Mouse (Mus musculus) layer of hippocampus, postnatal 36 days (tissue): ENCODE measurements around the gene Hcfc1r1. TPM values are rescaled to one million over a fixed set of nuclear protein-coding genes. Genes with fewer than 3 reads are reported as not detected.

ENCODE experiments used
- DNase-seq, 2 experiments: peaks; one replicate each; pipeline ENCODE4 v3.0.0; 2022
- total RNA-seq, 2 experiments: library from RNA; stranded (reverse); gene quantifications; 2 replicates each; pipeline ENCODE4 v1.2.3; 2021

Gene Hcfc1r1
- total RNA-seq, 2 experiments from 2014 or later, result 122 to 124 TPM

GRCm38 (mm10) chr17:23722376-23723125 is 49.2 kb downstream of the Hcfc1r1 start, which contains the start of gene 1520401A03Rik:
Gene 1520401A03Rik, minus strand, starts transcription at chr17:23722783.
- no peak for DNase-seq

Other genes with a start within 250 kb of the Hcfc1r1 start
- gene Vmn2r117, start 193.9 kb upstream of the Hcfc1r1 start, total RNA-seq, result not detected
- gene Zfp213, start 109.4 kb upstream of the Hcfc1r1 start, total RNA-seq, result 1 to 10 TPM; 5.6 to 7.4 TPM
- 10 to 100 TPM; 25.0 to 32.3 TPM for gene Zfp13, start 74.1 kb upstream of the Hcfc1r1 start, total RNA-seq
- not detected for gene Zscan10, start 72.7 kb upstream of the Hcfc1r1 start, total RNA-seq
- gene Mmp25, start 28.3 kb upstream of the Hcfc1r1 start, total RNA-seq, result under 1 TPM; 0.10 to 0.30 TPM
- not detected for gene Bicdl2, start 13.1 kb upstream of the Hcfc1r1 start, total RNA-seq
- gene Thoc6, start 286 bp downstream of the Hcfc1r1 start, total RNA-seq, result 1 to 10 TPM; 7.2 to 9.7 TPM
- 1 to 10 TPM; 4.8 to 6.3 TPM for gene Tnfrsf12a, start 3.9 kb downstream of the Hcfc1r1 start, total RNA-seq
- not detected for gene Cldn6, start 5.7 kb downstream of the Hcfc1r1 start, total RNA-seq
- gene Cldn9, start 10.4 kb downstream of the Hcfc1r1 start, total RNA-seq, result under 1 TPM; 0.22 to 0.35 TPM
- not detected for gene 1520401A03Rik, start 49.2 kb downstream of the Hcfc1r1 start, total RNA-seq
- 1 to 10 TPM; 1.7 to 3.0 TPM for gene Pkmyt1, start 52.7 kb downstream of the Hcfc1r1 start, total RNA-seq
- 10 to 100 TPM; 50.8 to 55.4 TPM for gene Paqr4, start 67.3 kb downstream of the Hcfc1r1 start, total RNA-seq
- gene Kremen2, start 72.2 kb downstream of the Hcfc1r1 start, total RNA-seq, result under 1 TPM; 0.35 to 0.42 TPM
- 100 to 1,000 TPM; 297 to 300 TPM for gene Flywch1, start 98.0 kb downstream of the Hcfc1r1 start, total RNA-seq
- 10 to 100 TPM in 1 of 2 experiments, 1 to 10 TPM in 1; 9.9 to 11.7 TPM for gene Flywch2, start 112.5 kb downstream of the Hcfc1r1 start, total RNA-seq
- 100 to 1,000 TPM; 563 to 606 TPM for gene Srrm2, start 116.9 kb downstream of the Hcfc1r1 start, total RNA-seq
- 100 to 1,000 TPM; 356 to 383 TPM for gene Elob, start 155.5 kb downstream of the Hcfc1r1 start, total RNA-seq
- not detected for gene Prss33, start 162.5 kb downstream of the Hcfc1r1 start, total RNA-seq
- not detected for gene Prss32, start 170.3 kb downstream of the Hcfc1r1 start, total RNA-seq
- 1 to 10 TPM; 2.0 to 2.1 TPM for gene Prss41, start 170.6 kb downstream of the Hcfc1r1 start, total RNA-seq
- gene Prss21, start 194.5 kb downstream of the Hcfc1r1 start, total RNA-seq, result not detected
- not detected for gene Dcpp1, start 207.3 kb downstream of the Hcfc1r1 start, total RNA-seq
- not detected for gene Dcpp2, start 207.3 kb downstream of the Hcfc1r1 start, total RNA-seq
- gene Dcpp3, start 243.9 kb downstream of the Hcfc1r1 start, total RNA-seq, result not detected